Mouse (Mus musculus): ENCODE data around the gene Plscr4.

Gene Plscr4

GRCm38 (mm10) chr9:92457261-92458058, at the start of gene Plscr4:
Gene Plscr4, plus strand, starts transcription at chr9:92457373.
- DNase-seq (ENCODE audit: low spot score in 2 of 2), result peak; percentile 88

GRCm38 (mm10) chr9:92410225-92410624, 46.9 kb upstream of the Plscr4 start:
- DNase-seq (ENCODE audit: low spot score in 2 of 2), result no peak

- peak; percentile 62 to 69 for DNase-seq (ENCODE audit: low spot score in 2 of 2)
Measured at GRCm38 (mm10) chr9:92412045-92412444, 45.1 kb upstream of the Plscr4 start.

DNA sequence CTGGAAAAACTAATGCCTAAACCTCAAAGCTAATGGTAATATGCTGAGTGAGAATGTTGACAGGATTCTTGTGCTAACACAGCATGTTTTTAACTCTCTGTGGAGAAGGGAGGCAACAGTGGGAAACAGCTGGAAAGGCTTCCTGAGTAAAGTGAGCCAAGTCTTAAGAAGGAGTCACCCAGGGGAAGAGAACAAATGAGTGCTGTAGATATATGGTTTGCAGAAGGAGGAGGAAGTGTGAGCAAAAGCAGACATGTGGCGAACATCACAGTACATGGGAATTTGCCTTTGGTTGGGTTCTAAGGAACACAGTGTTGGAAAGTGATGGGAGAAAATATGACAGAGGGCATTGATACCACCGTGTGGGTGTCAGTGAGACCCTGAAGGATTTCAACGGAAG, 43.5 kb upstream of the Plscr4 start:
- DNase-seq (ENCODE audit: low spot score in 2 of 2), result peak; percentile 34 to 50

DNA sequence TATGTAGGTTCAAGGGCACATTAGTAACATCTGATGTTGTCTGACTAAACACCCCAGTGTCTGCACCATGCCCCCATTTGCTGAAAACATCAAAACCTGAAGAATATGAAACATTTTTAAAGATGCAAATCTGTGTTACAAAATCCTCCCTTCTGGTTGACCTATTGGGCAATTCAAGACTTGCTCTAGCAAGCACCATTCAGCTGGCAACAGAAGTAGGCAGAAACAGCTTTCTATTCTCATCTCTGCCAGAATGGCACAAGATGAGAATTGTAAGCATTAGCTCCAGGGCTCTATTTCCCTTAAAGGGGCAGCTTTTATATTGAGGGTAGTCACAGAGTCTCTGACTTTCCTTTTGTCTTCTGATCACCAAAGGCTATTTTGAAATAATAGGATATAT, 19.4 kb upstream of the Plscr4 start:
- no peak for DNase-seq (ENCODE audit: low spot score in 2 of 2)

DNA sequence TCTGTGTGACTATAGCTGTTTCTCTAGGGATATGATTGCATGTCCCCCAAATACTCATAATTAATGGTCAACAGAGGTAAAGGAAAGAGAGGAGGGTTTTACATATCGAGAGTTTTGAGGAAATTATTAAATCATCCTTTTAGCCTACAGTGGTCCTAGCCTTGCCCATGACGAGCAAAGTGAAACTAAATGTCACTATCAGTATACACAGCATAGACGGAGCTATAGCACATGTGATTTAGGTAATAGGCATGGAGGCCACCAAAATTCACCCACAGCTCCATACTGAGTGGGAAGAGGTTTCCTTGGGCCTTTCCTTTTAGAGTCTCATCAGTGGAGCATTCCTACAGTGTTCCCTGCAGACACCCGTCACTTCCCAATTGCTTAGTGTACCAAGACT, 15.7 kb upstream of the Plscr4 start:
- DNase-seq (ENCODE audit: low spot score in 2 of 2), result no peak

- no peak for DNase-seq (ENCODE audit: low spot score in 2 of 2)
Measured at GRCm38 (mm10) chr9:92444536-92444935, 12.6 kb upstream of the Plscr4 start.

GRCm38 (mm10) chr9:92456605-92457004, 568 bp upstream of the Plscr4 start:
- DNase-seq (ENCODE audit: low spot score in 2 of 2), result no peak

- DNase-seq (ENCODE audit: low spot score in 2 of 2), result no peak
Measured at GRCm38 (mm10) chr9:92458059-92458402, 858 bp downstream of the Plscr4 start.

- DNase-seq (ENCODE audit: low spot score in 2 of 2), result peak in 1 of 2 experiments; percentile 8
Measured at GRCm38 (mm10) chr9:92458418-92458817, 1.2 kb downstream of the Plscr4 start.

DNA sequence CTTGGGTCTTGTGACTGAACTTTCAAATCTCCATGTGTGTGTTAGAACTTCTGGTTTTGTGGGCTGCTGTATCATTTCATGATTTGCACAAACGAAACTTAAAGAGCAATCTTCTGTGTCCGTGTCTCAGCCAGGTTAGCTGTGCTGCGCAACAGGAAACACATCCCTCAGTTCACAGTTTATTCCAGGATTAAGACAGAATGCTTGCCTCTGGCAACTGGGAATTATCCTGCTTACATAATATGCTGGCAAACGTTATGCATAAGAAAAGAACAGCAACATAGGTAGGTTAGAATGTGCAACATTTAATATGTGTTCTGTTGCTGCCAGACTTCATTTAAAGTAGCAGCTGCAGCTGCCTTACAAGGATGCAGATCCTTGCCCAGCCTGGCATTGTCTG, 10.6 kb downstream of the Plscr4 start:
- peak in 1 of 2 experiments; percentile 10 for DNase-seq (ENCODE audit: low spot score in 2 of 2)

DNA sequence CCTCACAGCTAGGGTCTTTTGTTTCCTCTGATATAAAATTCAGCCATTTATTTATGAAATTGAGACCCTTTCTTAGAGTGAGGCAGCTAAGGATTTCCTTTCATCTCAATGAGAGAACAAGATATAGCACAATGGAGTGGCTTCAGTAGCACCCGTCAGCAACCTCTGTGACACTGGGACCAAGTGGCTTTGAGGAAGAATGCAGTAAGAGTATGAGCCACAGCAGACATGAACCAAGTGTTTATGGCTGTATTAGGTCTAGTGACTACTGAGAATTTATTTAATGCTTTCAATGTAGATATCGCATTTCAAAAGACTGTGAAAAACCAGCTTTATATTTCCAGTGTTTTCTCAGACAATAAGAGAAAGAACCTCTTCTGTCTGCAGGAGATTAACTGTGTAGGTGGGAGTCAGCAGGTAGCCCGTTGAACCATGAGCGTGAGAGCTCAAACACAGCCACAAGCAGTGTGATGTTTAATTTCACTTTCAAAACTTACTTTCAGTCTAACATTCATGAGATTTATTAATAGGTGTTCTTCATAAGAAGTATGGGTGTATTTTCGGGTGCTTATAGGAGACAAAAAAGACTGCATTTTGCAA, 15.2 kb downstream of the Plscr4 start:
- DNase-seq (ENCODE audit: low spot score in 2 of 2), result no peak

- no peak for DNase-seq (ENCODE audit: low spot score in 2 of 2)
Measured at GRCm38 (mm10) chr9:92473178-92473577, 16.0 kb downstream of the Plscr4 start.

- no peak for DNase-seq (ENCODE audit: low spot score in 2 of 2)
Measured at GRCm38 (mm10) chr9:92474244-92474643, 17.1 kb downstream of the Plscr4 start.

DNA sequence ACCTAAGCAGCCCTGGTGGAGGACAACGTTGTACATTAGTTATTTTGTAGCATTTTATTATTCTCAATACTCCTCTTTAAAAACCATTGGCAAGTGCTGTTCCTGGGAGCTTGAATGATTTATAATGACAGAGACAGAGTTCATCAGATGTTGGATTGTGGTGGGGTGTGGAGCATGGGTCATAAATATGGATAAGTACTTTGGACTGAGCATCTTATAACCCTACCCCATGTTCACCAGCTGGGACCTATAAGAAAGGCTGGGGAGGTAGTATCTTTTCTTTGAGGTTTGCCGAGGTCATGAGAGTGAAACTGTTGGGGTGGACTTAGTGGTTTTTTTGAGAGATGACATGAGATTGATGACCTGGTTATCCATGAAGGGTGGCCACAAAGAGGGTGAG, 24.5 kb downstream of the Plscr4 start:
- no peak for DNase-seq (ENCODE audit: low spot score in 2 of 2)

- no peak for DNase-seq (ENCODE audit: low spot score in 2 of 2)
Measured at GRCm38 (mm10) chr9:92482551-92482950, 25.4 kb downstream of the Plscr4 start.

DNA sequence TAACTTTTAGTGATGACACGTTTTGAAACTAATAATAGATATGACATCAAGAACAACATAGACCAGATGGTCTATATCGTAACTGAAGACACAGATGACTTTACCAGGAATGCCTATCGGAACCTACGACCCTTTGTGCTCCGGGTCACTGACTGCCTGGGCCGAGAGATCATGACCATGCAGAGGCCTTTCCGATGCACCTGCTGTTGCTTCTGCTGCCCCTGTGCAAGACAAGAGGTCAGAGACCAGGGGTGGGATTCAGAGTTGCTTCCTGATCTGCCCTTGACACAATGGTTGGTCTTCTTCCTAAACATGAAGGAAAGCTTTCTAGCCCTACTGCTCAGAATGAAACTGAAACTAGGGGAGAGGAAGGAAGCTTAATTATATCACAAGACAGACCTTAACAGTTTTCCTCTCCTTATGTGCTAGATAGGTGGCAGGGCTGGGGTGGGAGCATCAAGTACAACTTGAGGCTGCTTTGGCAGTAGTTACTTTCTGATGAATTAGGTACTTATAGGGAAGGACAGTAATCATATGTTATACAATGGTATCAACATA, 27.6 kb downstream of the Plscr4 start:
- peak in 1 of 2 experiments; percentile 46 for DNase-seq (ENCODE audit: low spot score in 2 of 2)

- peak in 1 of 2 experiments; percentile 16 for DNase-seq (ENCODE audit: low spot score in 2 of 2)
Measured at GRCm38 (mm10) chr9:92489857-92490256, 32.7 kb downstream of the Plscr4 start.

DNA sequence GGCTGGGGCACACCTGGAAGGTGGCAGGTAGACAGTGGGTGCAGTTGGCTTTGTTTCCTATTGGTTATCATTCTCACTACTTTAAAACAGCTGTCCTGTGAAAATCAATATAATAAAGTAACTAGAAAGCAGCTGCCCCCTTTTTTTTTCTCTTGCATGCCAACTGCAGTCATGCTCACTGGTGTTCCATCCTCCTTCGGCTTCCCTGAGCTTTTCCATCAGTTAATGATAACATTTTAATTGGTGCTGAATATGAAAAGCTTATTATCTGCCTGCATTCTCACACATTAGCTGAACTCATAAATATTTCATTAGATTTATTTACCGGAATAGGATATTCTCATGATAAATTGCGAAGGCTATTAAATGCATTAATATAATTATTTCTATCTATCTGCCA, 33.1 kb downstream of the Plscr4 start:
- no peak for DNase-seq (ENCODE audit: low spot score in 2 of 2)

DNA sequence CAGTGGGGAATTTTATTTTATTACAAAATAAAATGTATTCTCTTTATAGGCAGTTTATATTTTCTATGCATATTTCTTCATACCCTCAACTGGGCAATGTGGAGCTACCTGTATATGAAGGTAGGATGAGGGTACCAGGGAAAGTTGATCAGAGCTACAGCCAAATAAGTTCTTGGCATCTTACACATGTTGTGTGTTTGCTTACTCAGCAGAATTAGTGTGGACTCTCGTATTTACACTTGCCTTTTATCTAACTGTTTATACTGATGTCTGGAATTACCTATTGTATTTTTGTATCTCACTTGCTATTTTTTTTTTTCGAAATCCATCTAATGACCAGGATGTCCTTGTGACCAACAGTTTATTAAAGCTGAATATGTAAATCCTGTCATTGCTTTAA, 34.1 kb downstream of the Plscr4 start:
- no peak for DNase-seq (ENCODE audit: low spot score in 2 of 2)

DNA sequence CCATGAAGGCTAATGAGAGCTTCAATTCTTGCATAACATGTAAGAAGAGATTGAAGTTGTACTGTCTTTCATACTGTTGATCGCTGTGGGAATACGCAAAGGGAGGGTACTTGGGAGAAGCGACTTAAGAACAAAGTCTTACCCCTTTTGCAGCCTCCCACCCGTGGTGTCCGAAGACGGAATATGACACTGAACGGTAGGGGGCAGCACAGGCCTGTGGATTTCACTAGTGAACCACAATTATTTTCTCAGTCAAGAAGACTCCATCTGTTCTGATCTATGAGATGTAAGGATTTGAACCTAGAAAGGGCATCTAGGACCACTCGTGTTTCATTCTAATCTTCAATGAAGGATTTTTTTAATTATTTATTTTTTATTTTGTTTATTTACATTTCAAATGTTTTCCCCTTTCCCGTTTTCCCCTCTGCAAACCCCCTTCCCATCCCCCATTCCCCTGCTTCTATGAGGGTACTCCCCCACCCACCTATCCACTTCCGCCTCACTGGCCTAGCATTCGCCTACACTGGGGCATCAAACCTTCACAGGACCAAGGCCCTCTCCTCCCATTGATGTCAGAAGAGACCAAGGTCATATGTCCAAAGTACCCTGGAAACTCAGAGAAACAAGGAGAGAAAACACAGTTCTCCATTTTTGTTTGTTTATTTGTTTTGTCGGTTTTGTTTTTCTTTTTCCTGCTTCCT, 42.7 kb downstream of the Plscr4 start:
- peak; percentile 53 to 75 for DNase-seq (ENCODE audit: low spot score in 2 of 2)

DNA sequence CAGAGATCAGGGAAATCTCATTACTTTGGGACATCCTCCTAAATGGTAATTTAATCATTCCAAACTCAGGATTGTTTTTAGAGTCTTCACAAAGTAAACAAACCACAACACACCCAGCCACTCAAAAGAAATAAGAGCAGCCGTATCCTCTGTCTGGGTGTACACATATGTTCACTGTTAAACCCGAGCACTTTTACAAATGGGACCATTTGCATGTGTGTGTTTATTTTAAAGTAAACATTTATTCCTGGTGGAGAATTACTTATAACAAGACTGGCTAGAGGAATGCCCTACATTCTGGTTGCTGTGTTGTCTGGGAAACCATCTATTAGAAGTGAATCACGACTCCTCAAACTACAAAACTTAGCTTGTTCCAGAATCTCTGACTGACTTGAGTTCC, 47.1 kb downstream of the Plscr4 start:
- no peak for DNase-seq (ENCODE audit: low spot score in 2 of 2)

GRCm38 (mm10) chr9:92504889-92505288, 47.7 kb downstream of the Plscr4 start:
- no peak for DNase-seq (ENCODE audit: low spot score in 2 of 2)

Data from heart, adult 9 months (tissue).